Mouse (Mus musculus): ENCODE measurements around the gene Krt222. TPM values are rescaled to one million over a fixed set of nuclear protein-coding genes. Genes with fewer than 3 reads are reported as not detected.

Krt222 gene
- total and polyA plus RNA-seq, 3 experiments, result 0.05 TPM; not detected in 2

DNA sequence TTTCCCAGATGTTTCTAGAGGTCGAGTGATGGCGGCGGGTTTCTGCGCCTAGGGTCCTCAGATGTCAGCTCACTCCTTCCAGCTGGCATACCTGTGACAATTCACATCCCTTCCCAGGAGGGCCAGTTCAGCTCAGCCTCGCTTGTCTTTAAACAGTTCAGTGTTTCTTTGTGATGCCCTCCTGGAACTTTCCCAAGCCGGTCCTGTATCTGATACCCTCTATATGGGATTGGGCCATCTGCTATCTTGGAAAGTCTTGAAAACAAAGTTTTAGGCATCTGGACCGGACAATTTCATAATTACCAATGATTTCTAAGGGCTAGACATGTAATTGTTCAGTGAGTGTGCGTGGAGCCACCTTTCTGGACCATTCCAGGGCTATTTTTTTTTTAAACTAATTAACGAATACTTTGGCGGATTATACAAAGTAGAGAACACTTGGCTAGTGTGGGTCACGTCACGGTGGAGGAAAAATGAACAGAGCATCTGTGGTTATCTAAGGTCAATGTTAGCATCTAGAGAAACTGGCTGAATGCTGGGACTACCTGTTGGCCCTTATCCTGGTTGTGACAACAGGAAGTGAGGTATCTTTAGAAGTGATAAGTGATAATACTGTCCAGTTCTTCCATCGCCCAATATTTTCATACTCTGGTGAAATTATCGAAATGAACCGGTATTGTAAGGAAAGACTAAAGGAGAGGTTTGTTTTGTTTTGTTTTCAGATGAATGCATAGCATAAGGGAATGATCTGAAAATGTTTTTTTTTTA, 12.7 kb downstream of the Krt222 start:
- H3K36me3 ChIP-seq (replicated peaks), result peaks cover 17% of the 10 kb centered on the region
- no peak for ATAC-seq (ENCODE audit: extremely low read depth, insufficient number of reproducible peaks, low FRiP score, poor library complexity, severe bottlenecking)
- TF ChIP-seq TAL1 (conservative IDR thresholded peaks at IDR 0.05; ENCODE audit: low read depth, low read length) (no peak), GATA1 (IDR thresholded peaks at IDR 0.05; ENCODE audit: borderline replicate concordance, low read length) (no peak), POLR2AphosphoS5 (IDR thresholded peaks at IDR 0.05; ENCODE audit: insufficient replicate concordance, low read depth, low read length) (no peak), GATA2 (IDR thresholded peaks at IDR 0.05; ENCODE audit: borderline replicate concordance, low read depth, low read length) (no peak), CTCF (IDR thresholded peaks at IDR 0.05; ENCODE audit: low read depth, low read length) (no peak)

DNA sequence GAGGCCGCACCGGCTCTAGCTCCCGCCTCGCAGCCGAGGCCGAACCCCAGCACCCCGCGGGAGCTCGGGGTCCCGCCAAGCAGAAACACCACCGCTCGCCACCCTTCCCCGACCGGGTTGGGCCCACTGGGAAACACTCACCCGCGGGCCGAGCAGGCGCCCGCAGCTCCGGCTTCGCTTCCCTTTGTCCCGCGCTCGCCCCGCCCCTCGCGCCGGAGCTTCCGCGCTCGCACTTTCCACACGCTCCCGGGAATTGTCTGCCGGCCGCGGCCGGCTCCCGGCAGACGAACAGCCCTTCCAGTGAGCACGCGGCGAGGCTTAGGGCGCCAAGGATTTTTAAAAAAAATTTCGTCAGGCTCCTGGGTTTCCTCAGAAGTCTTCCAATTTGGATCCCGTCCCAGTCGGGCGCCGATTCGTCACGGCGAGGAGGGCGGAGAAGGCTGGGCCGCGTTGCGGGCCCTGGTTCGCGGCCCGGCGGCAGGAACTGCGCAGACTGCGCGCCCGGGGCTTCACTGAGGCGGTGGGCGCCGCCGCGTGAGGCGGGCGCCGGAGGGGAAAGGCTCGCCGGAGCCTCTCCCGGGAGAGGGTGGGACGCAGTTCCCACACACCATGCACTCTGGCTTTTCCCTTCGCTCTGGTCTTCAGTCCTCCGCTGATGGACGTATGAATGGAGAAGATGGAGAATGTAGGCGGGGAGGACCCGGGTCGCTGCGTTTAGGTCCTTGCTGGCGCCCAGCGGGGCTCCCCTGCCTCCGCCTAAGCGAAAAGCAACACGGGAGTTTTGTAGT, 13.4 kb downstream of the Krt222 start, which contains the start of gene Smarce1:
Gene Smarce1 (minus strand): TSS at position 757 of the 788 bp plus-strand sequence.
- ATAC-seq (ENCODE audit: extremely low read depth, insufficient number of reproducible peaks, low FRiP score, poor library complexity, severe bottlenecking) (peak; percentile 26; the same call in 1 of the 2 replicates), DNase-seq (ENCODE audit: low spot score) (peak; percentile 61)
- H3K4me1 ChIP-seq (ENCODE audit: insufficient read depth, low read depth, low read length), result peaks cover 35% of the 10 kb centered on the region
- H3K4me3 ChIP-seq (ENCODE audit: low read depth, low read length), result peak within 1 kb of the TSS; percentile 87
- no peaks in the 10 kb centered on the region for H3K27me3 ChIP-seq (ENCODE audit: insufficient read depth, low read length)
- H3K36me3 ChIP-seq (replicated peaks), result peaks cover 25% of the 10 kb centered on the region
- TF ChIP-seq TAL1 (conservative IDR thresholded peaks at IDR 0.05; ENCODE audit: low read depth, low read length) (no peak), POLR2AphosphoS5 (IDR thresholded peaks at IDR 0.05; ENCODE audit: insufficient replicate concordance, low read depth, low read length) (no peak), GATA2 (IDR thresholded peaks at IDR 0.05; ENCODE audit: borderline replicate concordance, low read depth, low read length) (no peak), GATA1 (IDR thresholded peaks at IDR 0.05; ENCODE audit: borderline replicate concordance, low read length) (no peak), CTCF (IDR thresholded peaks at IDR 0.05; ENCODE audit: low read depth, low read length) (no peak)
- no peaks in the 10 kb centered on the region for H3K9me3 ChIP-seq (replicated peaks)

More for the DNA sequence above, 12.7 kb downstream of the Krt222 start:
- Histone ChIP-seq H3K27me3 (ENCODE audit: insufficient read depth, low read length) (no peaks in the 10 kb centered on the region), H3K9me3 (replicated peaks) (no peaks in the 10 kb centered on the region), H3K4me3 (ENCODE audit: low read depth, low read length) (peak overlapping the region; percentile 87), H3K4me1 (ENCODE audit: insufficient read depth, low read depth, low read length) (peaks cover 32% of the 10 kb centered on the region)
- DNase-seq (ENCODE audit: low spot score), result no peak

- peaks cover 37% of the 10 kb centered on the region for H3K4me1 ChIP-seq (ENCODE audit: insufficient read depth, low read depth, low read length)
- peaks cover 32% of the 10 kb centered on the region for H3K36me3 ChIP-seq (replicated peaks)
- ATAC-seq (ENCODE audit: extremely low read depth, insufficient number of reproducible peaks, low FRiP score, poor library complexity, severe bottlenecking), result no peak; the same call in 1 of the 2 replicates
Measured at GRCm38 (mm10) chr11:99229641-99230260, 14.1 kb downstream of the Krt222 start.

GRCm38 (mm10) chr11:99226298-99226697, 17.6 kb downstream of the Krt222 start:
- TF ChIP-seq TAL1 (conservative IDR thresholded peaks at IDR 0.05; ENCODE audit: low read depth, low read length) (no peak), POLR2AphosphoS5 (IDR thresholded peaks at IDR 0.05; ENCODE audit: insufficient replicate concordance, low read depth, low read length) (no peak), GATA1 (IDR thresholded peaks at IDR 0.05; ENCODE audit: borderline replicate concordance, low read length) (no peak), CTCF (IDR thresholded peaks at IDR 0.05; ENCODE audit: low read depth, low read length) (no peak), GATA2 (IDR thresholded peaks at IDR 0.05; ENCODE audit: borderline replicate concordance, low read depth, low read length) (no peak)
- Histone ChIP-seq H3K27me3 (ENCODE audit: insufficient read depth, low read length) (no peaks in the 10 kb centered on the region), H3K9me3 (replicated peaks) (no peaks in the 10 kb centered on the region), H3K4me3 (ENCODE audit: low read depth, low read length) (no peak overlapping the region), H3K36me3 (replicated peaks) (peaks cover 64% of the 10 kb centered on the region), H3K4me1 (ENCODE audit: insufficient read depth, low read depth, low read length) (peaks cover 35% of the 10 kb centered on the region)
- no peak for ATAC-seq (ENCODE audit: extremely low read depth, insufficient number of reproducible peaks, low FRiP score, poor library complexity, severe bottlenecking)
- no peak for DNase-seq (ENCODE audit: low spot score)

More at GRCm38 (mm10) chr11:99229641-99230260, 14.1 kb downstream of the Krt222 start:
- TF ChIP-seq TAL1 (conservative IDR thresholded peaks at IDR 0.05; ENCODE audit: low read depth, low read length) (no peak), GATA1 (IDR thresholded peaks at IDR 0.05; ENCODE audit: borderline replicate concordance, low read length) (no peak), GATA2 (IDR thresholded peaks at IDR 0.05; ENCODE audit: borderline replicate concordance, low read depth, low read length) (no peak), CTCF (IDR thresholded peaks at IDR 0.05; ENCODE audit: low read depth, low read length) (no peak), POLR2AphosphoS5 (IDR thresholded peaks at IDR 0.05; ENCODE audit: insufficient replicate concordance, low read depth, low read length) (no peak)
- Histone ChIP-seq H3K9me3 (replicated peaks) (no peaks in the 10 kb centered on the region), H3K27me3 (ENCODE audit: insufficient read depth, low read length) (no peaks in the 10 kb centered on the region), H3K4me3 (ENCODE audit: low read depth, low read length) (peak overlapping the region; percentile 87)
- no peak for DNase-seq (ENCODE audit: low spot score)

DNA sequence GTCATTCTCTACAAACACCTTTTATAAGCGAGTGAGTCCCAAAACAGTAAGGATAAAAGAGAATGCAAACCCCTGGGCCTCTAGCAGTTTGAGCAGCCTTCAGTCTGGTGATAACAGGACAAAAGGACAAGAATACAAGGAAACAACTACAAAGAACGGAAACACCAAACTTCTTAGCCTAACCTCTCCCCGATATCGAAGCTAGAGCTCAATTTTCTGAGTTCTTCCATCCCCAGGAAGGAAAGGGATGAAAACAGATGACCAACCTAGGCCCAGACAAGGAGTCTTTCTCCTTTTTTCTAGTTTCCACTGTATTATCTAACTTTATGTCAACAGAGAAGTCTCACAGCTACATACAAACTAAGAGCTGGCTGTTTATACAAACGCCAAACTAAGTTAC, 20.6 kb downstream of the Krt222 start:
- Histone ChIP-seq H3K27me3 (ENCODE audit: insufficient read depth, low read length) (no peaks in the 10 kb centered on the region), H3K36me3 (replicated peaks) (peaks cover 91% of the 10 kb centered on the region), H3K4me3 (ENCODE audit: low read depth, low read length) (no peak overlapping the region), H3K4me1 (ENCODE audit: insufficient read depth, low read depth, low read length) (peaks cover 27% of the 10 kb centered on the region), H3K9me3 (replicated peaks) (no peaks in the 10 kb centered on the region)
- DNase-seq (ENCODE audit: low spot score), result no peak
- TF ChIP-seq POLR2AphosphoS5 (IDR thresholded peaks at IDR 0.05; ENCODE audit: insufficient replicate concordance, low read depth, low read length) (no peak), GATA1 (IDR thresholded peaks at IDR 0.05; ENCODE audit: borderline replicate concordance, low read length) (no peak), CTCF (IDR thresholded peaks at IDR 0.05; ENCODE audit: low read depth, low read length) (no peak), TAL1 (conservative IDR thresholded peaks at IDR 0.05; ENCODE audit: low read depth, low read length) (no peak), GATA2 (IDR thresholded peaks at IDR 0.05; ENCODE audit: borderline replicate concordance, low read depth, low read length) (no peak)
- no peak for ATAC-seq (ENCODE audit: extremely low read depth, insufficient number of reproducible peaks, low FRiP score, poor library complexity, severe bottlenecking)

All from G1E (cell line).